Mouse (Mus musculus) brain, adult 2 months (tissue): Measurements from ENCODE around the gene Olfr715.
"Not testable (repeated sequence)": the region's sequence is repeated elsewhere in the genome, so short reads cannot be mapped to it uniquely, and the experiment has no call there.

Experiments used
- DNase-seq: peaks from one replicate; pipeline ENCODE4 v3.0.0; 2011; ENCODE audit warnings: low read depth, low spot score

Gene Olfr715

GRCm38 (mm10) chr7:107130983-107131382 lies at the start of gene Olfr715:
Olfr715 (minus strand) TSS chr7:107131083.
- DNase-seq = not testable (repeated sequence)

- DNase-seq = no peak
These were observed 49.5 kb upstream of the Olfr715 start for GRCm38 (mm10) chr7:107180406-107180805.

GRCm38 (mm10) chr7:107166690-107167089 lies 35.8 kb upstream of the Olfr715 start, which contains the start of gene Nlrp14:
Nlrp14 (plus strand) TSS chr7:107166990.
- DNase-seq = no peak

DNA sequence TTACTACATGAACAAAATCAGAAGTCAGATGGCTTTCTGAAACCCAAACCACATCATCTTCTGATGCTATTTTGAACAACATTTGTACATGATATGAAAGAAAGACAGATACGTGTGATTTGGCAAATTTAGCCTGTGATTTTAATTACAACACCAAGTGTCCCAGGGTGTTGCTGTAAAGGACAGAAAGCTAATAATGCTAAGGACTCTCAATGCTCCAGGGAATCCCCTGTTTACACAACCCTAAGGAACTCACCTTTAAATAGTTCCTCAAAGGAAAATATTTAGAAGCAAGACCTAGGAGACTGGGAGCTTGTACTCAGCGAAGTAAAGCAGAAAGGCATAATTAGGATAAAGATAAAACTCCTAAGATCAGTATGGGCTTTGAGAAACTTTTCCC lies 7.1 kb upstream of the Olfr715 start, which contains the start of gene Olfr716:
Gene Olfr716 (plus strand): TSS at position 301 of the 400 bp plus-strand sequence.
- DNase-seq = not testable (repeated sequence)

GRCm38 (mm10) chr7:107110269-107110668 lies 20.6 kb downstream of the Olfr715 start, which contains the start of gene Olfr715b:
Olfr715b (minus strand) TSS chr7:107110369.
- DNase-seq = not testable (repeated sequence)

- DNase-seq = no peak
These were observed 38.0 kb downstream of the Olfr715 start, which contains the start of gene Olfr17 for GRCm38 (mm10) chr7:107092920-107093319. Olfr17 (plus strand) TSS chr7:107093220.
